Mouse (Mus musculus): Measurements from ENCODE around the gene Mbnl2. TPM values are rescaled to one million over a fixed set of nuclear protein-coding genes. Genes with fewer than 3 reads are reported as not detected.

Gene Mbnl2
- polyA plus RNA-seq, 1 experiment from 2014 or later, result 25.4 TPM

DNA sequence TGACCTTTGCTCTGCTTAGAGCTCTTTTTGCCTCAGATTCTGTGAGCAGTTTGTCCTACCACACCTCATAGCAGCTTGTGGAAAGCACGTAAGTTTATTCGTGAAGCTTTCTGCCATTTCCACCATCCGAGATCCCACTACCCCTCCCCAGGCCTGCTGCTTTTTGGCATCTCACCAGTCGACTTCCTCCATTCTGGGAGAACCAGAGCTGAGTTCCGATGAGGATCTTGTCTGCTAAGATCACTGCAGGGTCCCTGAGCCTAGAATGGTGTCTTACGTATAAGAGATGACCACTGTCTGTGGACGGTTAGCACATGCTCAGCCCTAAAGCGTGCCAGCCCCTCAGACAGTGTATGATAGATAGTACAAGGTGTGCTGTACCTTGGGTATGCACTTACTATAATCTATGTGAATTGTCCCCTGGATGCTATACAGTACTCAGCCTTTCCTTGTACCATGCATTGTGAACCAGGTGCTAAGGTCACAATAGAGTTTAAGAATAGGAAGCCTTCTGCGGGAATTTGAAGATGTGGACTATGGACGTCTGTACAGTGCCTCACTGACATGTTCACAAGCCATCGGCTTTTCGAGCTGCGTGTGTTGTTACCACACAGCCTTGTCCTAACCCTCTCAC is 55.5 kb downstream of the Mbnl2 start:
- no peaks in the 10 kb centered on the region for H3K36me3 ChIP-seq (ENCODE audit: control insufficient read depth, insufficient read depth, low read length)
- no peak overlapping the region for H3K9ac ChIP-seq (ENCODE audit: low read depth, low read length)
- peaks cover 3% of the 10 kb centered on the region; the same call in 1 of the 2 replicates for H3K4me1 ChIP-seq (ENCODE audit: control insufficient read depth, insufficient read depth, low read depth, low read length)
- no peak overlapping the region; the same call in 1 of the 2 replicates for H3K4me2 ChIP-seq (ENCODE audit: low read length)
- ATAC-seq, result no peak
- H3K4me3 ChIP-seq (ENCODE audit: low read length), result no peak overlapping the region
- H3K9me3 ChIP-seq (ENCODE audit: control insufficient read depth, low read length), result no peaks in the 10 kb centered on the region
- WGBS, result 83% methylated on average over 13 of the region's 13 CpGs
- no peak overlapping the region for H3K27ac ChIP-seq (ENCODE audit: low read depth, low read length)
- H3K27me3 ChIP-seq (replicated peaks; ENCODE audit: control insufficient read depth, insufficient read depth, low read length), result no peaks in the 10 kb centered on the region

DNA sequence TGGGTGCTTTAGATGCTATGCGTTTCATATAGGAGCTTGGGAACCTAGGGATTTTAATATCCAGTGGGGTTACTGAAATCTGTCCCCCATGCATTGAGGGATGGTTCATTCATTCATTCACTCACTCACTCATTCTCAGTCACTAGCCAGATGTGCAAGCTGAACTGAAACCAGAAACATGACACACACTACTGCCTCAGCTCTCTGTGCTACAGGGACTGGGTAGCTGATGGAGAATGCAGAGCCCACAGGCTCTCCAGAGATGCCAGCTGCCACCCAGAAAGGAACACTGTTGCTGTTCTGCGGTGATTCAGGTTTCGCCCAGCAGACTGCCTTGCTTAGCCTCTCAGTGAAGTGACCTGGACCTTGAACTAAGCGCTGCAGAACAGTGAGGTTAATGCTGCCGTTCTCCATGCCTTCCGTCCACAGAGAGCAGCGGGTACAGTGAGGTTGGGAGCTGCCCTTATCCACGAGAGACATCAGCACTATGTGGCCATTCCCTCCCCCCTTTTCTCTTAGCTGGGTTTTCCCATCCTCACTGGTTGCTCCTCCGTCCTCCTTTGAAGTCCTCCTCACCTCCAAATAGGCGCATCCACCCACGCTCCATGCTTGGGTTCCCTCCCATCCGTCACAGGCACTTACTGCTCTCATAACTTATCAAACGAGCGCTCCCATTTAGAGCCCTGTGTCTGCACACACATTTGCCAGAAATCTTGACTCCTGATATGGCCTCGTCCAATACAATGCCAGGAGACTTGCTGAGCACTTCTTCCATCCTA is 58.2 kb downstream of the Mbnl2 start:
- no peak for ATAC-seq
- H3K4me2 ChIP-seq (ENCODE audit: low read length), result no peak overlapping the region
- H3K9ac ChIP-seq (ENCODE audit: low read depth, low read length), result no peak overlapping the region
- no peaks in the 10 kb centered on the region for H3K27me3 ChIP-seq (replicated peaks; ENCODE audit: control insufficient read depth, insufficient read depth, low read length)
- H3K36me3 ChIP-seq (ENCODE audit: control insufficient read depth, insufficient read depth, low read length), result no peaks in the 10 kb centered on the region
- H3K27ac ChIP-seq (ENCODE audit: low read depth, low read length), result no peak overlapping the region
- no peak overlapping the region for H3K4me3 ChIP-seq (ENCODE audit: low read length)
- H3K9me3 ChIP-seq (ENCODE audit: control insufficient read depth, low read length), result no peaks in the 10 kb centered on the region
- peaks cover 15% of the 10 kb centered on the region for H3K4me1 ChIP-seq (ENCODE audit: control insufficient read depth, insufficient read depth, low read depth, low read length)
- 85% methylated on average over 15 of the region's 15 CpGs for WGBS

DNA sequence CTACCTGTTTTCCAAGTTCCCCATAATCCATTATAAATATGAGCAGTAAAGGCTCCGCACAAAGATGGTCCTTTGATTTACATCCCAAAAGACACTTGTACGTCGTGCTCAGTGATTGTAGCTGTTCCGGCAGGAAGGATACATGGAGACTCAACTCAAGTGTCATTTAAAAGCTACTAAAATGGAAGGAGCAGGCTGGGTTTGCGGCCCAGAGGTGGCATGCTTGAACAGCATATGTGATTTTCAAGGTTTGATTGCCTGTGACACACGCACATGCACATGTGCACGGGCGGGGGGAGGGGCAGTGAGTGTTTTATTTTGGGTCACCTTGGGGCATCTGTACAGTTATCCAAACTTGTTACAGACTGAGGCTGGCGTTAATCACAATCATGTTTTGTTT is 59.9 kb downstream of the Mbnl2 start:
- H3K4me3 ChIP-seq (ENCODE audit: low read length), result no peak overlapping the region
- no peak overlapping the region for H3K4me2 ChIP-seq (ENCODE audit: low read length)
- H3K9ac ChIP-seq (ENCODE audit: low read depth, low read length), result no peak overlapping the region
- peaks cover 13% of the 10 kb centered on the region for H3K4me1 ChIP-seq (ENCODE audit: control insufficient read depth, insufficient read depth, low read depth, low read length)
- WGBS, result 77% methylated on average over 9 of the region's 9 CpGs
- no peaks in the 10 kb centered on the region for H3K9me3 ChIP-seq (ENCODE audit: control insufficient read depth, low read length)
- no peak for ATAC-seq
- H3K36me3 ChIP-seq (ENCODE audit: control insufficient read depth, insufficient read depth, low read length), result no peaks in the 10 kb centered on the region
- H3K27ac ChIP-seq (ENCODE audit: low read depth, low read length), result no peak overlapping the region
- H3K27me3 ChIP-seq (replicated peaks; ENCODE audit: control insufficient read depth, insufficient read depth, low read length), result no peaks in the 10 kb centered on the region

DNA sequence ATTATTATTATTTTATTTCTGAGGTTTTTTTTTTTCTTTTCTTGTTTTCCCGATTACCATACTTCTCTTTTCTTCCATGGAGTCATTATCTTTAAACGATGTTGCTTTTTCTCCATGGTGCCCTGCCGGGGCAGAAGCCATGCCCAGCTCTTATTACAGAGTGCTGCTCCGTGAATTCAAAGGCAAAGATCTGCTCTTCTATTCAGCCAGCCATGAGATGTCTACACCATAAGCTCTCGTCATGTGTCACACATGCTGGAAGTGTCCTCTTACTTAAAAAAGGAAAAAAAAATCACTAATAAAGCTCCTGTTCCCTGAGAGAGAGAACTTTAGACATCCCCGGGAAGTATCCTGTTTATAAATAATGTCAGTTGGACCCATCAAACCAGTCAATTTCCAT is 60.4 kb downstream of the Mbnl2 start:
- WGBS, result 61% methylated on average over 6 of the region's 6 CpGs
- no peak overlapping the region for H3K9ac ChIP-seq (ENCODE audit: low read depth, low read length)

DNA sequence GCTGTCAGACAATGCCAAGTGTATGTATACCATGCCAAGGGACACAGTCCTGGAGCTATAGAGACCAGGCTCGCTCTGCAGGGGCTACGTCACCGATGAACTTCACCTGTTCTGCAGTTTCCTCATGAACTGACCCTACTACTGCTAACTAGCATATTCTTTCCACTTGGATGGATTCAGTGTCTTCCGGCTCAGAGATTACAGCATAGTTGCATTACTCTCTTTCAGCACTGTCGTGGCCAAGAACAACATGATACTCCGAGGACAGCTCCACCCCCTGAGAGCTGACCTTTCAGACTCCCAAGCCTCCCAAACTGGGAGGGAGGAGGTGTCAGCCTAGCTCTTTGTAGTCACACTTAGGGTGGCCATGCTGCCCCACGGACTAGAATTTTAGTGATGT is 60.9 kb downstream of the Mbnl2 start:
- no peak overlapping the region for H3K27ac ChIP-seq (ENCODE audit: low read depth, low read length)
- ATAC-seq, result peak; percentile 31; the same call in 1 of the 2 replicates
- 42% methylated on average over 7 of the region's 7 CpGs for WGBS

More for the DNA sequence above, 60.4 kb downstream of the Mbnl2 start:
- no peak for ATAC-seq
- no peaks in the 10 kb centered on the region for H3K36me3 ChIP-seq (ENCODE audit: control insufficient read depth, insufficient read depth, low read length)
- H3K27ac ChIP-seq (ENCODE audit: low read depth, low read length), result no peak overlapping the region
- H3K4me3 ChIP-seq (ENCODE audit: low read length), result no peak overlapping the region
- no peaks in the 10 kb centered on the region for H3K27me3 ChIP-seq (replicated peaks; ENCODE audit: control insufficient read depth, insufficient read depth, low read length)
- peaks cover 13% of the 10 kb centered on the region for H3K4me1 ChIP-seq (ENCODE audit: control insufficient read depth, insufficient read depth, low read depth, low read length)
- H3K9me3 ChIP-seq (ENCODE audit: control insufficient read depth, low read length), result no peaks in the 10 kb centered on the region
- H3K4me2 ChIP-seq (ENCODE audit: low read length), result no peak overlapping the region

DNA sequence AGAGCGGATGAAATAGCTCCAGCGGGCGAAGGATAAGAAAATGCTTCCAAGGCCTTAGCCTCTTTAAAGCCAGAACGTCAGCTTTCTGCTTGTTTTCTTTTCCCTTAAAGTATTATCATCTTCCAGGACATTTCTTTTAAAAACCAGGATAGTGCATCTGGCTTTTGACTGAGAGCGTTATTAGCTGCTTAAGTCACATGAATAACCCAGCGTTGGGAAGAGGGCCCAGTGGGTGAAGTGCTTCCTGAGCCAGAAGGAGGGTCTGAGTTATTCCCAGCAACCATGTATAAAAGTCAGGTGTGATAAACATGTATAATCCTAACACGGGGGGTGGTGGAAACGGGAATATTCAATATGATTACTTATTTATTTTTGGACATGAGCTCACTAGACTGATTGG is 61.4 kb downstream of the Mbnl2 start:
- Histone ChIP-seq H3K4me2 (ENCODE audit: low read length) (no peak overlapping the region), H3K36me3 (ENCODE audit: control insufficient read depth, insufficient read depth, low read length) (no peaks in the 10 kb centered on the region), H3K9ac (ENCODE audit: low read depth, low read length) (no peak overlapping the region), H3K9me3 (ENCODE audit: control insufficient read depth, low read length) (no peaks in the 10 kb centered on the region), H3K27ac (ENCODE audit: low read depth, low read length) (no peak overlapping the region), H3K27me3 (replicated peaks; ENCODE audit: control insufficient read depth, insufficient read depth, low read length) (no peaks in the 10 kb centered on the region), H3K4me3 (ENCODE audit: low read length) (no peak overlapping the region), H3K4me1 (ENCODE audit: control insufficient read depth, insufficient read depth, low read depth, low read length) (peaks cover 13% of the 10 kb centered on the region)
- 71% methylated on average over 8 of the region's 8 CpGs for WGBS
- no peak for ATAC-seq

More for the DNA sequence above, 60.9 kb downstream of the Mbnl2 start:
- Histone ChIP-seq H3K4me1 (ENCODE audit: control insufficient read depth, insufficient read depth, low read depth, low read length) (peaks cover 13% of the 10 kb centered on the region), H3K4me2 (ENCODE audit: low read length) (no peak overlapping the region), H3K9me3 (ENCODE audit: control insufficient read depth, low read length) (no peaks in the 10 kb centered on the region), H3K4me3 (ENCODE audit: low read length) (no peak overlapping the region), H3K27me3 (replicated peaks; ENCODE audit: control insufficient read depth, insufficient read depth, low read length) (no peaks in the 10 kb centered on the region), H3K36me3 (ENCODE audit: control insufficient read depth, insufficient read depth, low read length) (no peaks in the 10 kb centered on the region), H3K9ac (ENCODE audit: low read depth, low read length) (no peak overlapping the region)

DNA sequence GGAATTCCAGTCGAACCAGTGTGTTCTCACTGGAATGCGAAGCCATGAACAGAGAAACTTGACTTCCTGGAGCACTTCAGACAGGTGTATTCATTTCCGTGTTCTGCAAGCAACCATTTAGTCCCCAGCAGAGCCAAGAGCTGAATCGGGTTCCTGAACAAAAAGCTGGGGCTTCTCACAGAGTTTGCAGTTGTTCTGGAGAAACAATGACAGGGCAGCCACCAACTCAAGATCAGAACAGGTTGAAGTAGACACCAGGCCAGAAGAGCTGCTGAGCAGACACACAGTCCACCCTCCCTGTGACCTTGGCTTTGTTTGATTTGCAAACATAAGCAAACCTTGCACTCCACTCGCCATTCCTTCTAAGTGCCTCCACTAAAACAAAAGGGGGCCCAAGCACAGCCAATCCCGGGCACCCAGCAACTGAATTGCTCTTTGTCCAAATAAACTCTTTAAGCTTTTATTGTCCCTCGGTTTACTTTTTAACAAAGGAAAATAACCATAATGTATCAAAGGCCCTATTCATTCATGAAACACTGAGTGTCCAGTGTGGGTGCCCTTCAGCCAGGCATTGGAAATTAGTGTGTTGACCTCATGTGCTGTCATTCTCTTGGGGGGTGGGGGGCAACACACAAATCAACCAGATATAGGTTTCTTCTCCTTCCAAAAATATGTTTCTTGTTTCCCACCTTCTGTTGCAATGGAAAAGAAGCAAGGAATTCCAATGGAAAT is 62.4 kb downstream of the Mbnl2 start:
- 42% methylated on average over 7 of the region's 7 CpGs for WGBS
- no peak overlapping the region for H3K4me3 ChIP-seq (ENCODE audit: low read length)
- no peak for ATAC-seq

DNA sequence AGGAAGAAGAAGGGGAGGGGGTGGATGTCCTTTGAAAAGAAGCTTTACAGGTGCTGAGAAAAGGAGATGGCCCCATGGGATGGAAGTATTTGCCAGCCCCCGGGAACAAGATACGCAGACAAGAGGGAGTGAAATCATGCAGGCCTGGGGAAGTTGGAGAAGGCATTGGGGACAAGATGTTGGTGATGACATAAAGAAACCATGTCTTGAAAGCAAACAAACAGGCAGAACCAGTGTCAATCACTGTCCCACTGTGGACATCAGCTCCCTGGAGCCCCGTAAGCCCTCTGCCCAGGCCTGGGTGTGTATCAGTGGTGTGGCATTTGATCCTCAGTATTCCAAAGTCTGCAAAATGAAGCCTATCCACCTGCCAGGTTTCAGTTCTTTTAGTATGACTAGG is 63.2 kb downstream of the Mbnl2 start:
- H3K27me3 ChIP-seq (replicated peaks; ENCODE audit: control insufficient read depth, insufficient read depth, low read length), result no peaks in the 10 kb centered on the region
- H3K27ac ChIP-seq (ENCODE audit: low read depth, low read length), result no peak overlapping the region
- H3K9ac ChIP-seq (ENCODE audit: low read depth, low read length), result no peak overlapping the region
- no peak overlapping the region for H3K4me3 ChIP-seq (ENCODE audit: low read length)
- H3K4me2 ChIP-seq (ENCODE audit: low read length), result no peak overlapping the region
- H3K9me3 ChIP-seq (ENCODE audit: control insufficient read depth, low read length), result no peaks in the 10 kb centered on the region
- WGBS, result 82% methylated on average over 3 of the region's 3 CpGs
- H3K4me1 ChIP-seq (ENCODE audit: control insufficient read depth, insufficient read depth, low read depth, low read length), result peaks cover 13% of the 10 kb centered on the region
- ATAC-seq, result no peak
- no peaks in the 10 kb centered on the region for H3K36me3 ChIP-seq (ENCODE audit: control insufficient read depth, insufficient read depth, low read length)

More for the DNA sequence above, 62.4 kb downstream of the Mbnl2 start:
- peaks cover 13% of the 10 kb centered on the region for H3K4me1 ChIP-seq (ENCODE audit: control insufficient read depth, insufficient read depth, low read depth, low read length)
- no peaks in the 10 kb centered on the region for H3K36me3 ChIP-seq (ENCODE audit: control insufficient read depth, insufficient read depth, low read length)
- no peaks in the 10 kb centered on the region for H3K9me3 ChIP-seq (ENCODE audit: control insufficient read depth, low read length)
- no peak overlapping the region for H3K9ac ChIP-seq (ENCODE audit: low read depth, low read length)
- no peak overlapping the region for H3K27ac ChIP-seq (ENCODE audit: low read depth, low read length)
- no peaks in the 10 kb centered on the region for H3K27me3 ChIP-seq (replicated peaks; ENCODE audit: control insufficient read depth, insufficient read depth, low read length)
- no peak overlapping the region for H3K4me2 ChIP-seq (ENCODE audit: low read length)

DNA sequence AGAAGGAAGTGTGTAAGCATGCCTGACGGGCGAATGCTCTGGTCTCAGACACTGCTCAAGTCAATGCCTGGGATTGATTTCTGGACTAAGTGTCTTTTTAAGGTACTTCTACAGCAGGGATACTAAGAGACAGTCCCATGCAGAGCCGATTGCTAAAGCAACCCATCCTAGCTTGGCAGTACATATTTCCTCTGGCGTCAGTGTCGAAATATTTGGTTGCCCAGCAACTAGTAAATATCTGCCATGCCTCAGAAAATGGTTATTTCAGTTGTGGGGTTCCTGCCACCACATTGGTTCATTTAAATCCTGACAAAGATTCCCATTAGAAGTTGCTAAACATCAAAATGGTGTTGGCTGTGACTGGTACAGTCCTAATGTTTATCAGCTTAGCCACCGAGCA is 66.4 kb downstream of the Mbnl2 start:
- H3K36me3 ChIP-seq (ENCODE audit: control insufficient read depth, insufficient read depth, low read length), result no peaks in the 10 kb centered on the region
- H3K4me1 ChIP-seq (ENCODE audit: control insufficient read depth, insufficient read depth, low read depth, low read length), result peaks cover 8% of the 10 kb centered on the region
- no peak overlapping the region for H3K4me3 ChIP-seq (ENCODE audit: low read length)
- WGBS, result 79% methylated on average over 6 of the region's 6 CpGs
- ATAC-seq, result no peak
- no peak overlapping the region for H3K9ac ChIP-seq (ENCODE audit: low read depth, low read length)
- no peak overlapping the region for H3K27ac ChIP-seq (ENCODE audit: low read depth, low read length)
- peaks cover 3% of the 10 kb centered on the region; the same call in 1 of the 2 replicates for H3K9me3 ChIP-seq (ENCODE audit: control insufficient read depth, low read length)
- H3K4me2 ChIP-seq (ENCODE audit: low read length), result no peak overlapping the region
- H3K27me3 ChIP-seq (replicated peaks; ENCODE audit: control insufficient read depth, insufficient read depth, low read length), result no peaks in the 10 kb centered on the region

All from hindbrain, embryonic 16.5 days (tissue).